Mouse (Mus musculus) erythroblast, adult 5-6 weeks (primary cell): ENCODE results near the gene Eno2. TPM values are rescaled to one million over a fixed set of nuclear protein-coding genes. Genes with fewer than 3 reads are reported as not detected.

Experiments
- ATAC-seq: replicated peaks from 2 replicates; pipeline ENCODE4 v1.8.0; 2016; ENCODE audit warnings: moderate number of reproducible peaks, mild to moderate bottlenecking, moderate TSS enrichment, inconsistent platforms; ENCODE audit not compliant: poor library complexity, low FRiP score, severe bottlenecking
- total RNA-seq, 2 experiments: library from RNA; stranded (forward) in 1 of 2; stranded (reverse) in 1 of 2; fragments of 150-400 nt in 1 of 2; fragments of 200-764, 138-1000 nt in 1 of 2; gene quantifications; 2 replicates each; pipeline versions ENCODE4 v1.2.3 to v1.2.4; 2015 to 2017; ENCODE audit warnings: low replicate concordance in 2 of 2

Eno2 gene
- total RNA-seq, 2 experiments from 2014 or later: not detected

- ATAC-seq: no peak
Observed at GRCm38 (mm10) chr6:124743647-124744046, 25.8 kb downstream of the Eno2 start.

GRCm38 (mm10) chr6:124742839-124743514 lies 26.5 kb downstream of the Eno2 start:
- ATAC-seq: no peak

DNA sequence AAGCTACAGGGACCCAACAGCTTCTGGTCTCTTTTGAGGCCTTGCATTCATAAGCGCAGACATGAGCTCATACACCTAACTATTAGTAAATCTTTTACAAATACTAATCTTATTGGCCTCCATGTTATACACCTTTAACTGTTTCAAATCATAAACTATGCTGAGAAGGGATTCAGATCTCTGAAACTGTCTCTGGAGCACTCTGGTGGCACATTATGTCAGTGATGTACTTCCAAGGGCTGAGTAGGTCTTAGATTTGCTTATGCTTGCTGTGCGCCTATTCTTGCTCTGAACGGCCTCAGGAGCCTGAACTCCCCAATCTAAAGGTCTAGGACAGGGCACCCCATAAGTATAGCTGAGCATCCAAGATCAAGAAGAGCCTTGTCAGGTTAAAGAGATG lies 27.6 kb downstream of the Eno2 start:
- ATAC-seq: no peak

GRCm38 (mm10) chr6:124740888-124741761 lies 28.3 kb downstream of the Eno2 start, which contains the start of gene Grcc10:
Gene Grcc10, minus strand, starts transcription at chr6:124741374.
- peak; percentile 64 for ATAC-seq

DNA sequence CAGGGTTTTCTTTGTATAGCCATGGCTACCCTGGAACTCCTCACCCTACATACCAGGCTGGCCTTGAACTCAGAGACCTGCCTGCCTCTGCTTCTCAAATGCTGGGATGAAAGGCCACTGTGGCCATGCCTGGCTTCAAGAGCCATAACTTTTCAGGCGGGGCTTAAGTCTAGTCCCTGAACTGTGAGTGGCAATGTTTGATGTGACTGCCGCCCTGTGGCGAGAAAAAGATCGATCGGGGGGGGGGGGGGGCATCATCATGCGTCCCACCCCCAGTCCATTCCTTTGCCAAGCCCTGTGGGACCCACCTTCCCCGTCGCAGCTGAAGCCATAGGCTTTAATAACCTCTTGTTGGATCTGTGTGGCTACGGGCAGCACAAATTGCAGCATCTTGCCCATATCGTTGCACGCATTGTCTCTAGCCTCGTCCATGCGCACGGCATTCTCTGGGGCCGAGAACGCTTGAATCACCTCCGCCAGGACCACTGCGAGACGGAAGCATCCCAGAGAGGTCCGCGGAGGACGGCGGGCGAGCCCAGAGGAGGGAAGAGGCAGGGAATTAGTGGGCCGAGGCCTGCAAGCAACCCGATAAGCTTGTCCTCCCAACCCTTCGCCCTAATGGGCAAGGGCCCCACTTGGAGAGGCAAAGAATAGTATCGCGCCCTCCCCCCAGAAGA lies 29.1 kb downstream of the Eno2 start:
- ATAC-seq: peak; percentile 28; the same call in 1 of the 2 replicates

DNA sequence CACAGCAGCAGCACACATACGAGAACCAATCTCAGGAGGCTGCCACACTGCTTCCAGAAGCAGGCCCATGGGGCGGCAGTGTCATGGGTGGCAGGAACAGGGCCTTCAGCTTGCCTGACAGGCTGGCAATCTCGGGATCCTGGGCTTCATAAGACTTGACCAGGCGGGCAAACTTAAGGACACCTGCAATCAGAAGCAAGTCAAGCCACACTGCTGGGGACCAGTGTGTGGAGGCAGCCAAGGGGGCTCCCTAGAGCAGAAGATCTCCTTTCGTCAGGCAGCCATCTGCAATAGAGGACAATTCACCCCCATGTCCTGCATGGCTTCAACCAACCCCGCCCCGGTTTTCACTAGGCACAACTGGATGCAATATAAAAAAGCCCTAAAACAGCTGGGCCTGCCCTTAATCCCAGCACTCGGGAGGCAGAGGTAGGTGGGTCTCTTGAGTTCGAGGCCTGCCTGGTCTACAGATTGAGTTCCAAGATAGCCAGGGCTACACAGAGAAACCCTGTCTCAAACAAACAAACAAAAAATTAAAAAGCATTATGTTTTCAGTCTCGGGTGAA lies 30.2 kb downstream of the Eno2 start:
- no peak for ATAC-seq

GRCm38 (mm10) chr6:124738511-124739023 lies 30.9 kb downstream of the Eno2 start, which contains the start of gene Ptpn6:
Gene Ptpn6, minus strand, starts transcription at chr6:124738714.
- no peak for ATAC-seq

DNA sequence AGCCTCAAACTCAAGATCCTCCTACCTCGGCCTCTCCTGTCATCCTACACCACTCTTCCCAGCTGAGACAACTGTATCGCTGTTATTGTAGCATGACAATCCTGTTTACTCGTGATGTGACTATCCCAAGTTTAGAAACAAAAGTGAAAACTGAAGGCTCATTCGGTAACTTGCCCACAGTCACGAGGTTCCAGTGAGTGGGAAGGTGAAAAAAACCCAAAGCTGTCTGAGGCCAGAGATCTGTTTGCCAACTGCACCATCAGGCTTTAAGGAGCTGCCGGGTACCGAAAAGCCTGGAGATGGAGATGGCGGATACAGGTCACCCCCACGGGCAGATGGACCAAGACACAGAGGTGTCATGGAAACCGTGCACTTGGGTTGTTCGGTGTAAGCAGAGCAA lies 32.4 kb downstream of the Eno2 start:
- no peak for ATAC-seq

GRCm38 (mm10) chr6:124734417-124734816 lies 35.1 kb downstream of the Eno2 start:
- ATAC-seq: no peak

DNA sequence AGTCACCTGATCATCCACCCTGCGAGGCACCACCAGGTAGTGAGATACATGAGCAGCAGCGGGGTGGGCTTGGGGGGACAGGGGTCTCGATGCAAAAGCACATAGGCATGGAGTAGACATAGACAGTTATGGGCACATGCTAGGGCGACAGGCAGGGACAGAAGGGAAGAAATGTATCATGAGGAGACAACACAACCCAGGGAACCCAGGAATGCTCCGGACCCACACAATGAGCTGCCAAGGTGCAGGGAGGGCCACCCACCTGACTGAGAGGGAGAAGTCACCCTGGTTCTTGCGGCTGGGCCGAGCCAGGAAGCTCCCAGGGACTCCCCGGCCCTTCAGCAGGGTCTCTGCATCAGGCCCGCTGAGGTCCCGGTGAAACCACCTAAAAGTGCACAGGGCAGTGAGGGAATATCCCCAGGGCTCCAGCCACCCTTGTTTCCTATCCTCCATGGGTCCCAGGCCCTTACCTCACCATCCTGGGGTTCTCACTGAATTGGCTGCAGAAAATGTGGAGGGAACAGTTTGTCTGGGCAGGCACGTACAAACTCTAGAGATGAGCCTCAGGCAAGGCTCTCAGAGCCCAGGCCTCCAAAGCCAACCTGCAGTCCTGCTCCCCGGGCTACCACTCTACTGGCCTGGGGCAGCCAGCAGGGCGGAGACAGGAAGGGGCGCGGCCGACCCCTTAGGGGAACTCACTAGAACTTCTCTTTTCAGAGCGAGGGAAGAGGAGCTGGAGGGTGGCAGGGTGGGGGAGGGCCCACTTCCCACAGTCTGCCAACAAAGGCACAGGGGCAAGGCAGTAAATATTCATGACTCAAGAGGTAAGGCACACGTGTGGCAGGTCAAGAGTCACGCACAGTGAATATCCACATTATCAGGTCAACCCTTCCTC lies 36.8 kb downstream of the Eno2 start:
- peak; percentile 47 for ATAC-seq

GRCm38 (mm10) chr6:124731038-124731437 lies 38.4 kb downstream of the Eno2 start:
- no peak for ATAC-seq

DNA sequence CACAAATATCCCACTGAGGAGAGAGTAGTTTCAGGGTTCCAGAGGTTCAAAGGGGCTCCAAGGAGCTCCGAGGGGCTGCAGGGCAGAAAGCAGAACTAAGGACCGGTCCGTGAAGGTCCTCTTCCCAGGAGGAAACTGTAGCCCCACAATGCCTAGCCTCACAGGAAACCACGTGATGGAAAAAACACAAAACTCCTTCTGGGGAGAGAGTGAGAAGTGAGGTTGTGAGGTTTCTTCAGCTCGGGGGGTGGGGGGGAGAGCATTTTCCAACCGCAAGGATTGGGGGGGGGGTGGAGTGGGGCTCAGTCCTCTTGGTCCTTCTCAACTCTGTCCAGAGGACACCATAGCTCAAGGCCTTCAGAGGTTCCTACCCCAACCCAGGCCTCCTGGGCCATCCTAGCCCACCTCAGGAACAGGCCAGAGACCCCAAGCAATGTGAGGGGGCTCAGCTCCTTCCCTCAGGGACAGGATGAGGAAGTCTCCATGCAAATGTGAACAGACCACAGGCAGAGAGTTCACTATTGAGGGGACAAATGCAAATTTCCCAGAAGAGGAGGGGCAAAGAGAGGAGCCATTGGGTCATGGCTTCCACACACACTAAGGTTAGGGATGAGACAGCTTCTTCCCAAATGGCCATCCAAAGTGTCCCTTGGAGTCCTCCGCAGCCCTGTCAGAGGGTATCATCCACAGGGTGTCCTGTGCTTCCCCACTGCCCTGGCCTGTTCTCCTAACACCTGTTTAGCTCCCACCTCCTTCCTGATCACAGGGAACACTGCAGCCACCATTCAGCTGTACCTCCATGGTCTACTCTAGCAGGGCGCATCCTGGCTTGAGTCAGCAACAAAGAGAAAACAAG lies 39.4 kb downstream of the Eno2 start:
- ATAC-seq: no peak

- no peak for ATAC-seq
Observed at GRCm38 (mm10) chr6:124728621-124729020, 40.9 kb downstream of the Eno2 start.

GRCm38 (mm10) chr6:124724472-124724871 lies 45.0 kb downstream of the Eno2 start:
- ATAC-seq: no peak

DNA sequence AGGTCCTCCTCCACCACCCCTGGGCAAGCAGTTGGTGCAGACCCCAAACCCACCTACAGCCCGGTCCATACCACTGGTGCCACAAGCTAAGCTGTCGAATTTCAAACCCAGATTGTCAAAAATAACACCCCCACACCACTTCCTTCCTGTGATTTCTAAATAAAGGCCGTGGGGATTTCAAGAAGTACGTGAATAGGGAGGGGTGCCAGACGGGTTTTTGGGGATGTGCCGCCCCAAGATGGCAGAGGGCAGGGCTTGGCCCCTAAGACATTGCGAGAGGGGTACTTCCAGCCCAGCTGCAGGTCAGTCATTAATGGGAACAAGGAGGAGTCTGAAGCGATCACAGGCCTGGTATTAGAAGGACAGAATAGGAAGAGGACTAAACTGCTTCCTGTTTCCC lies 45.9 kb downstream of the Eno2 start:
- no peak for ATAC-seq

DNA sequence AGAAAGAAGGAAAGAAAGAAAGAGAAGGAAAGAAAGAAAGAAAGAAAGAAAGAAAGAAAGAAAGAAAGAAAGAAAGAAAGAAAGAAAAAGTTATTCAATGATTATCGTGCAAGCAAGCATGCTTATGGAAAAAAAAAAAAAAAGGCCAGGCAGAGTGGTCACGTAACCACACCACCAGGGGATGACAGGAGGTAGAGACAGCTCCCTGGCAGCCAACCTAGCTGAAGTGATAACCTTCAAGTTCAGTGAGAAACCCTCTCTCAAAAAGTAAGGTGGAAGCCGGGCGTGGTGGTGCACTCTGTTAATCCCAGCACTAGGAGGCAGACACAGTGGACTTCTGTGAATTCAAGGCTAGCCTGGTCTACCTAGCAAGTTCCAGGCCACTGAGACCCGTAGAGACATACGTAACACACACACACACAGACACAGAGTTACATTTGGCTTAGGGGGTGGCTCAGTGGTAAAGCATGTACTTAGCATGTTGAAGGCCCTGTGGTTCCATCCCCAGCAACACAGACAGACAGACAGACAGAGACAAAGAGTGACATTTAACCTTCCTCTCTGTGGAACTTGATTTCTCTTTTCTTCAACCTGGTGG lies 46.5 kb downstream of the Eno2 start:
- ATAC-seq: no peak

DNA sequence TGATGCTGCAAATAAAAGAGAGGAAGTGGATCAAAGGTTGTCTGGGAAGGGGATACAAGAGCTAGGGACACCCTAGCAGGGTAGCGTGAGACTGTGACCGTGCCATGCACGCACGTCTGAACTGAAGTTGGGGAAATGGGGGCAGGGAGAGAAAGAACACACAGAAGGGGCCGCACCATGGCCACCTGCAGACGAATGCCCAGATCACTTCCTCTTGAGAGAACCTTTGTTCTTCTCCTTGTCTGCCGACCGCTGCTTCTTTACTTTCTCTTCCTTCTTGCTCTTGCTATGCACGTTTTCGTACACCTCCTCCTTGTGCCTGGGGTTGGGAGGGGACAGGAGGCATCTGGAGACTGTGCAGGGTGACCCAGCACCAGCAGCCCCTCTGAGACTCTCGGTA lies 48.6 kb downstream of the Eno2 start:
- ATAC-seq: no peak
